Mouse (Mus musculus) hindbrain, embryonic 11.5 days (tissue): ENCODE data around the gene Atp6v0a1. TPM values are rescaled to one million over a fixed set of nuclear protein-coding genes. Genes with fewer than 3 reads are reported as not detected.
A peak's percentile ranks its signal among the peaks of the same experiment; 100 is the strongest.

ENCODE experiments used
- ATAC-seq: fragments of 200-750 bp; cut with Nextera tagmentation; 2 replicates; pipeline ENCODE4 v1.8.0; 2017; ENCODE audit warnings: mild to moderate bottlenecking, moderate TSS enrichment, moderate library complexity; ENCODE audit not compliant: low FRiP score
- DNase-seq: peaks from one replicate; pipeline ENCODE4 v3.0.0-alpha.2; 2015; ENCODE audit warnings: low spot score
- H3K27ac ChIP-seq: fragments of 300-500 bp; sonication (generic); 2 replicates; pipeline ENCODE4 v1.5.1; 2014; ENCODE audit warnings: mild to moderate bottlenecking, low read depth, low read length
- H3K27me3 ChIP-seq: fragments of 300-500 bp; sonication (generic); 2 replicates; pipeline ENCODE4 v1.6.1; 2014; ENCODE audit warnings: mild to moderate bottlenecking, low read length, moderate library complexity, mixed read lengths; ENCODE audit not compliant: control insufficient read depth, insufficient read depth
- H3K36me3 ChIP-seq: fragments of 300-500 bp; sonication (generic); 2 replicates; pipeline ENCODE4 v1.6.1; 2014; ENCODE audit warnings: mild to moderate bottlenecking, low read length, moderate library complexity, mixed read lengths; ENCODE audit not compliant: control insufficient read depth, insufficient read depth
- H3K4me1 ChIP-seq: fragments of 300-500 bp; sonication (generic); replicated peaks from 2 replicates; pipeline ENCODE4 v1.6.1; 2014; ENCODE audit warnings: low read length, mixed read lengths; ENCODE audit not compliant: control insufficient read depth, insufficient read depth
- H3K4me2 ChIP-seq: fragments of 300-500 bp; sonication (generic); replicated peaks from 2 replicates; pipeline ENCODE4 v1.6.1; 2014; ENCODE audit warnings: mild to moderate bottlenecking, low read depth, low read length
- H3K4me3 ChIP-seq: fragments of 300-500 bp; sonication (generic); 2 replicates; pipeline ENCODE4 v1.5.1; 2014; ENCODE audit warnings: low read depth, low read length
- H3K9ac ChIP-seq: fragments of 300-500 bp; sonication (generic); 2 replicates; pipeline ENCODE4 v1.6.1; 2014; ENCODE audit warnings: low read depth, low read length
- H3K9me3 ChIP-seq: fragments of 300-500 bp; sonication (generic); 2 replicates; pipeline ENCODE4 v1.6.1; 2016; ENCODE audit warnings: low read length; ENCODE audit not compliant: control insufficient read depth
- WGBS: fragments of 180-500 bp; shearing (Covaris S2); extraction: QIAGEN DNeasy Blood & Tissue Kit; methylation state at CpG from one replicate; pipeline ENCODE4 v1.1.7; 2014; 5-methylcytosine and 5-hydroxymethylcytosine counted together
- polyA plus RNA-seq: library from polyadenylated mRNA; unstranded; fragments of >200 nt; fragmentation: Nextera tagmentation; extraction: Ambion mirVana; gene quantifications from 2 replicates; pipeline ENCODE4 v1.2.1, GENCODE M21; 2014

Gene Atp6v0a1
- polyA plus RNA-seq, 1 experiment from 2014 or later = 48.5 TPM

- Histone ChIP-seq H3K9me3 (no peaks in the 10 kb centered on the region), H3K4me2 (no peak overlapping the region), H3K4me3 (no peak overlapping the region), H3K36me3 (no peaks in the 10 kb centered on the region), H3K4me1 (peaks cover 4% of the 10 kb centered on the region; the same call in 1 of the 2 replicates), H3K27me3 (peaks cover 31% of the 10 kb centered on the region), H3K9ac (no peak overlapping the region), H3K27ac (no peak overlapping the region)
- no peak for ATAC-seq
- DNase-seq = no peak
- WGBS = 72% methylated on average over 6 of the region's 6 CpGs
Observed at GRCm38 (mm10) chr11:100965760-100966159, 43.5 kb upstream of the Atp6v0a1 start.

- Histone ChIP-seq H3K9ac (no peak overlapping the region), H3K4me2 (no peak overlapping the region), H3K4me3 (no peak overlapping the region), H3K27ac (no peak overlapping the region), H3K4me1 (peaks cover 4% of the 10 kb centered on the region; the same call in 1 of the 2 replicates), H3K36me3 (no peaks in the 10 kb centered on the region), H3K9me3 (no peaks in the 10 kb centered on the region), H3K27me3 (peaks cover 43% of the 10 kb centered on the region)
- ATAC-seq = no peak
- WGBS = 68% methylated on average over 5 of the region's 5 CpGs
- DNase-seq = no peak
Observed at GRCm38 (mm10) chr11:100967376-100967775, 41.9 kb upstream of the Atp6v0a1 start.

GRCm38 (mm10) chr11:100967881-100968420 lies 41.3 kb upstream of the Atp6v0a1 start:
- Histone ChIP-seq H3K27ac (no peak overlapping the region), H3K9me3 (no peaks in the 10 kb centered on the region), H3K4me3 (no peak overlapping the region), H3K9ac (no peak overlapping the region), H3K36me3 (no peaks in the 10 kb centered on the region), H3K4me1 (peaks cover 4% of the 10 kb centered on the region; the same call in 1 of the 2 replicates), H3K27me3 (peaks cover 43% of the 10 kb centered on the region), H3K4me2 (no peak overlapping the region)
- WGBS = 95% methylated on average over 5 of the region's 5 CpGs
- ATAC-seq (no peak), DNase-seq (no peak)

- Histone ChIP-seq H3K27ac (no peak overlapping the region), H3K36me3 (no peaks in the 10 kb centered on the region), H3K9ac (no peak overlapping the region), H3K27me3 (peaks cover 43% of the 10 kb centered on the region), H3K4me3 (no peak overlapping the region), H3K9me3 (no peaks in the 10 kb centered on the region), H3K4me2 (no peak overlapping the region), H3K4me1 (peaks cover 4% of the 10 kb centered on the region; the same call in 1 of the 2 replicates)
- ATAC-seq = no peak
- DNase-seq = no peak
- 78% methylated on average over 5 of the region's 5 CpGs for WGBS
Observed at GRCm38 (mm10) chr11:100968501-100968900, 40.8 kb upstream of the Atp6v0a1 start.

GRCm38 (mm10) chr11:100969189-100969743 lies 40.0 kb upstream of the Atp6v0a1 start:
- H3K36me3 ChIP-seq = no peaks in the 10 kb centered on the region
- no peaks in the 10 kb centered on the region for H3K9me3 ChIP-seq
- DNase-seq (peak; percentile 13), ATAC-seq (no peak)
- 0 out of 2 replicates have a peak overlapping the region, but pooled peaks have one; percentile 15 for H3K9ac ChIP-seq
- no peak overlapping the region for H3K27ac ChIP-seq
- H3K4me2 ChIP-seq = peak overlapping the region; percentile 43
- H3K27me3 ChIP-seq = peaks cover 43% of the 10 kb centered on the region
- H3K4me1 ChIP-seq = peaks cover 4% of the 10 kb centered on the region; the same call in 1 of the 2 replicates
- WGBS = 9% methylated on average over 32 of the region's 35 CpGs
- H3K4me3 ChIP-seq = peak overlapping the region; percentile 33

GRCm38 (mm10) chr11:100969744-100970556 lies 39.3 kb upstream of the Atp6v0a1 start:
- 2% methylated on average over 65 of the region's 65 CpGs for WGBS
- Histone ChIP-seq H3K27me3 (peaks cover 43% of the 10 kb centered on the region), H3K4me3 (peak overlapping the region; percentile 33), H3K4me1 (peaks cover 4% of the 10 kb centered on the region; the same call in 1 of the 2 replicates), H3K36me3 (no peaks in the 10 kb centered on the region), H3K27ac (no peak overlapping the region), H3K4me2 (peak overlapping the region; percentile 43), H3K9me3 (no peaks in the 10 kb centered on the region), H3K9ac (0 out of 2 replicates have a peak overlapping the region, but pooled peaks have one; percentile 12)
- no peak for ATAC-seq
- DNase-seq = peak; percentile 57

- H3K9ac ChIP-seq = 0 out of 2 replicates have a peak within 1 kb of the TSS, but pooled peaks have one; percentile 12
- peak within 1 kb of the TSS; percentile 33 for H3K4me3 ChIP-seq
- no peaks in the 10 kb centered on the region for H3K36me3 ChIP-seq
- H3K27ac ChIP-seq = no peak within 1 kb of the TSS
- H3K4me1 ChIP-seq = peaks cover 4% of the 10 kb centered on the region; the same call in 1 of the 2 replicates
- no peak for ATAC-seq
- H3K4me2 ChIP-seq = peak within 1 kb of the TSS; percentile 43
- DNase-seq = no peak
- peaks cover 43% of the 10 kb centered on the region for H3K27me3 ChIP-seq
- 2% methylated on average over 20 of the region's 20 CpGs for WGBS
- no peaks in the 10 kb centered on the region for H3K9me3 ChIP-seq
Observed at GRCm38 (mm10) chr11:100970557-100970937, 38.7 kb upstream of the Atp6v0a1 start, which contains the start of gene Cavin1. Gene Cavin1, minus strand, starts transcription at chr11:100970887.

GRCm38 (mm10) chr11:100971455-100971854 lies 37.8 kb upstream of the Atp6v0a1 start:
- Histone ChIP-seq H3K9me3 (no peaks in the 10 kb centered on the region), H3K27ac (no peak overlapping the region), H3K4me3 (no peak overlapping the region), H3K36me3 (no peaks in the 10 kb centered on the region), H3K4me1 (peaks cover 4% of the 10 kb centered on the region; the same call in 1 of the 2 replicates), H3K27me3 (peaks cover 43% of the 10 kb centered on the region), H3K9ac (no peak overlapping the region), H3K4me2 (no peak overlapping the region)
- 60% methylated on average over 10 of the region's 10 CpGs for WGBS
- DNase-seq (no peak), ATAC-seq (no peak)
